Mouse (Mus musculus) neural tube, embryonic 14.5 days (tissue): Measurements from ENCODE around the gene Vmn1r1. TPM values are rescaled to one million over a fixed set of nuclear protein-coding genes. Genes with fewer than 3 reads are reported as not detected.
"Not testable (repeated sequence)": the region's sequence is repeated elsewhere in the genome, so short reads cannot be mapped to it uniquely, and the experiment has no call there.

Experiments used
- ATAC-seq: fragments of 200-750 bp; cut with Nextera tagmentation; 2 replicates; pipeline ENCODE4 v1.8.0; 2017; ENCODE audit warnings: low read depth, mild to moderate bottlenecking, moderate TSS enrichment, moderate library complexity
- H3K27ac ChIP-seq: fragments of 300-500 bp; sonication (generic); 2 replicates; pipeline ENCODE4 v1.5.1; 2014; ENCODE audit warnings: low read depth, mild to moderate bottlenecking, control low read depth, low read length, moderate library complexity, mixed read lengths
- H3K27me3 ChIP-seq: fragments of 300-500 bp; sonication (generic); 2 replicates; pipeline ENCODE4 v1.6.1; 2014; ENCODE audit warnings: low read length; ENCODE audit not compliant: control insufficient read depth, insufficient read depth
- H3K36me3 ChIP-seq: fragments of 300-500 bp; sonication (generic); 2 replicates; pipeline ENCODE4 v1.6.1; 2014; ENCODE audit warnings: low read length, mixed read lengths; ENCODE audit not compliant: control insufficient read depth, insufficient read depth
- H3K4me1 ChIP-seq: fragments of 300-500 bp; sonication (generic); 2 replicates; pipeline ENCODE4 v1.6.1; 2014; ENCODE audit warnings: low read length; ENCODE audit not compliant: control insufficient read depth, insufficient read depth
- H3K4me2 ChIP-seq: fragments of 300-500 bp; sonication (generic); 2 replicates; pipeline ENCODE4 v1.6.1; 2014; ENCODE audit warnings: mild to moderate bottlenecking, low read depth, low read length, control low read depth
- H3K4me3 ChIP-seq: fragments of 300-500 bp; sonication (generic); 2 replicates; pipeline ENCODE4 v1.5.1; 2014; ENCODE audit warnings: low read depth, low read length, control low read depth, mixed read lengths
- H3K9ac ChIP-seq: fragments of 300-500 bp; sonication (generic); replicated peaks from 2 replicates; pipeline ENCODE4 v1.6.1; 2014; ENCODE audit warnings: low read depth, mild to moderate bottlenecking, control low read depth, low read length, mixed read lengths
- H3K9me3 ChIP-seq: fragments of 300-500 bp; sonication (generic); 2 replicates; pipeline ENCODE4 v1.6.1; 2016; ENCODE audit warnings: low read length; ENCODE audit not compliant: control insufficient read depth
- WGBS: fragments of 180-500 bp; shearing (Covaris S2); extraction: QIAGEN DNeasy Blood & Tissue Kit; methylation state at CpG from one replicate; pipeline ENCODE4 v1.1.7; 2014; 5-methylcytosine and 5-hydroxymethylcytosine counted together
- polyA plus RNA-seq: library from polyadenylated mRNA; unstranded; fragments of >200 nt; fragmentation: Nextera tagmentation; extraction: Ambion mirVana; gene quantifications from 2 replicates; pipeline ENCODE4 v1.2.1, GENCODE M21; 2014

Vmn1r1 gene
- not detected in 2 replicates for polyA plus RNA-seq

DNA sequence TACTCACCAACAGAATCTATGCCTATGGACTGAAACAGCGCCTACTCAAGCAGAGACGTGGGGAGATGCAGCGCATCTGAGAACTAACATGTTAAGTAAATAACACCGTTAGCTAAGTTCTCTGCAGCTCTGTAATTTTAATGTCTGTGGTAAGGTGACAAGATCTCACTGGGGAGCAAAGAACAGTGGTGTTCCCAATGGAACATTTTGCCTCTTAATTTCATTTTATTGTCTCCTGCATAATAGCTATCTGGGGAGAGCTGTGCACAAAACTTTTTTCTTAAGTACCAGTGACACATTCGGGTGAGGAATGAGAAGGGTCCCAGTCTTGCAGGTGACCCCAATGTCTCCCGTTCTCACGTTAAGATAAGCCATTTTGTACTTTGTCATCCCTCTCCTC lies at the start of gene Vmn1r1:
TSS of gene Vmn1r1 (minus strand) at position 101 of the 400 bp plus-strand sequence.
- ATAC-seq, result no peak
- Histone ChIP-seq H3K9ac (no peak within 1 kb of the TSS), H3K36me3 (no peaks in the 10 kb centered on the region), H3K4me1 (no peaks in the 10 kb centered on the region), H3K27ac (no peak within 1 kb of the TSS), H3K4me3 (no peak within 1 kb of the TSS), H3K4me2 (no peak within 1 kb of the TSS), H3K27me3 (no peaks in the 10 kb centered on the region), H3K9me3 (no peaks in the 10 kb centered on the region)
- WGBS, result 86% methylated on average over 7 of the region's 7 CpGs

DNA sequence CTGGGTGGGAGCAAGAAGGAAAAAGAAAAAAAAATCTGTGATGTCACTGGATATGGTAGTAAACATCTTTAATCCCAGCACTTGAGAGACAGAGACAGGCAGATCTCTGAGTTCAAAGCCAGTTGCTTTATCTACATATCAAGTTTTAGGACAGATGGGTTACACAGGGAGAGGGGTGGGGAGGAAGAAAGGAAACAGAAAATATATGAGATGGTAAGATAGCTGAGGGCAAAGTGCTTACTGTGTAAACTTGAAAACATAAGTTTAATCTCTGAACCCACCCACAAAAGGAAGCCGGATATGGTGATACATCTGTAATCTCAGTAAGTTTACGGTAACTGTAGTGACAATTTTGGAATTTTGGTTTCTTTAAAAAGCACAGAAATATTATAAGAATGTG lies 46.0 kb upstream of the Vmn1r1 start:
- no peak overlapping the region for H3K4me2 ChIP-seq
- no peaks in the 10 kb centered on the region for H3K36me3 ChIP-seq
- H3K4me3 ChIP-seq, result no peak overlapping the region
- no peak overlapping the region for H3K27ac ChIP-seq
- WGBS, result 96% methylated on average over 2 of the region's 2 CpGs
- H3K4me1 ChIP-seq, result no peaks in the 10 kb centered on the region
- no peak for ATAC-seq
- H3K9ac ChIP-seq, result no peak overlapping the region
- no peaks in the 10 kb centered on the region for H3K27me3 ChIP-seq
- H3K9me3 ChIP-seq, result no peaks in the 10 kb centered on the region

DNA sequence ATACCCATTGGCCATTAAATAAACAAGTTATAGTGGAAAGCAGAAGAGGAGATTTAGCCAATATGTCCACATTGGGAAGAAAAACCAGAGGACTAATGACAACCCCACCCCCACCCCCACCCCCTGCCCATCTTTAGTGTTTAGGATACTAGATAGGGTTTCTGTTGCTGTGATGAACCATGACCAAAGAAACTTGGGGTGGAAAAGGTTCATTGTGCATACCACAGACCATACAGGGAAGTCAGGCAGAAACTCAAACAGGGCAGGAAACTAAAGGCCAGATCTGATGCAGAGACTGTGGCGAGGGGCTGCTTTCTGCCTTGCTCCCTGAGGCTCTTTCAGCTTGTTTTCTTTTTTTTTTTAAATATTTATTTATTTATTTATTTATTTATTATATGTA lies 28.3 kb upstream of the Vmn1r1 start:
- no peaks in the 10 kb centered on the region for H3K9me3 ChIP-seq
- 73% methylated on average over 1 of the region's 1 CpGs for WGBS
- H3K27me3 ChIP-seq, result no peaks in the 10 kb centered on the region
- no peaks in the 10 kb centered on the region for H3K4me1 ChIP-seq
- H3K36me3 ChIP-seq, result no peaks in the 10 kb centered on the region
- H3K4me3 ChIP-seq, result no peak overlapping the region
- H3K9ac ChIP-seq, result no peak overlapping the region
- no peak for ATAC-seq
- no peak overlapping the region for H3K4me2 ChIP-seq
- H3K27ac ChIP-seq, result no peak overlapping the region

DNA sequence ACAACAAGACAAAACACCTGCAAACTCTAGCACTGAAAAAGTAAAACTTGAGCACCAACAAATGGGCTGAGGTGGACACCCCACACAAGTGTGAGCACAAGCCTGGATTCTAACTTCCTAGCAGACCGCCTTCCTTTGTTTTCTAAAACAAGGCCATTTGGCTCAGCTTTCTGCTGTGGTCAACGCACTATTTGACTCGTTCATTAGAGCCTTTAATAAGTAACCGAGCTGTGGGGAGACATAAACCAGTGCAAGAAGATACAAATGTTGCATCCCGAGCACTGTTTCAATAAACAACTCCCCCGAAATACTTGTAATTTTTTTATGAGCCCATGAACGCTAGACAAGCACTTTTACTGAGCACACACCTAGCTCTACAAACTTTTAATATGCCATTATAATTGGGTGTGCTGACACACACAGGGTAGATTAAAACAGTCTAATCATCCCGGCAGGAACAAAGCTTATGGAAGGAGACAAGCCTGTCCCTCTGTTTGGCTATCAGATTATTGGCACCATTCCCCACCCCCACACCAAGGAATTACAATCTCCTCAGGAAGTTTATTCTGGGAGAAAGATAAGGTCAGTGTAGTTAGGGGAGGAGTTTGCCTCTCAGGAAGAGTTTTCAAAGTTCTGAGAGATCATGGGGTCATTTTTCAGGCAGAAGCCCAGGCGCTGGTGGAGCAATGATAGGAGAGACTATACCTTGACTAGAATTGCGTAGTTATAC lies 27.7 kb upstream of the Vmn1r1 start:
- Histone ChIP-seq H3K4me1 (no peaks in the 10 kb centered on the region), H3K4me2 (no peak overlapping the region), H3K27me3 (no peaks in the 10 kb centered on the region), H3K27ac (no peak overlapping the region), H3K36me3 (no peaks in the 10 kb centered on the region), H3K9ac (no peak overlapping the region), H3K4me3 (no peak overlapping the region), H3K9me3 (no peaks in the 10 kb centered on the region)
- WGBS, result 74% methylated on average over 10 of the region's 10 CpGs
- ATAC-seq, result no peak

DNA sequence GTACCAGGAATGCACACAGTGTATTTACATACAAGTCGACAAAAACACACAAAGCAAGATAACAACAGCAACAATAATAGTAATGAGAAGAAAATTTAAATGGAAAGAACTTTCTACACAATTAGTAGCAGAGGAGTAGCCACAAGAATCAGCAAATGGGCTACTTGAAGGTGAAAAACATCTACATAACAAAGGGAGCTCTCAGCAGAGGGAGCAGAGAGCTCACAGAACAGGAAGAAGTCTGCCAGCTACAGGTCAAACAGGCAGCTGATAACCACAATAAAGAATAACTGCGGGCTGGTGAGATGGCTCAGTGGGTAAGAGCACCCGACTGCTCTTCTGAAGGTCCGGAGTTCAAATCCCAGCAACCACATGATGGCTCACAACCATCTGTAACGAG lies 26.9 kb upstream of the Vmn1r1 start:
- no peak overlapping the region for H3K4me3 ChIP-seq
- no peaks in the 10 kb centered on the region for H3K36me3 ChIP-seq
- no peak overlapping the region for H3K4me2 ChIP-seq
- H3K9me3 ChIP-seq, result no peaks in the 10 kb centered on the region
- H3K4me1 ChIP-seq, result no peaks in the 10 kb centered on the region
- no peaks in the 10 kb centered on the region for H3K27me3 ChIP-seq
- WGBS, result 81% methylated on average over 4 of the region's 5 CpGs
- no peak overlapping the region for H3K9ac ChIP-seq
- ATAC-seq, result no peak
- H3K27ac ChIP-seq, result no peak overlapping the region

DNA sequence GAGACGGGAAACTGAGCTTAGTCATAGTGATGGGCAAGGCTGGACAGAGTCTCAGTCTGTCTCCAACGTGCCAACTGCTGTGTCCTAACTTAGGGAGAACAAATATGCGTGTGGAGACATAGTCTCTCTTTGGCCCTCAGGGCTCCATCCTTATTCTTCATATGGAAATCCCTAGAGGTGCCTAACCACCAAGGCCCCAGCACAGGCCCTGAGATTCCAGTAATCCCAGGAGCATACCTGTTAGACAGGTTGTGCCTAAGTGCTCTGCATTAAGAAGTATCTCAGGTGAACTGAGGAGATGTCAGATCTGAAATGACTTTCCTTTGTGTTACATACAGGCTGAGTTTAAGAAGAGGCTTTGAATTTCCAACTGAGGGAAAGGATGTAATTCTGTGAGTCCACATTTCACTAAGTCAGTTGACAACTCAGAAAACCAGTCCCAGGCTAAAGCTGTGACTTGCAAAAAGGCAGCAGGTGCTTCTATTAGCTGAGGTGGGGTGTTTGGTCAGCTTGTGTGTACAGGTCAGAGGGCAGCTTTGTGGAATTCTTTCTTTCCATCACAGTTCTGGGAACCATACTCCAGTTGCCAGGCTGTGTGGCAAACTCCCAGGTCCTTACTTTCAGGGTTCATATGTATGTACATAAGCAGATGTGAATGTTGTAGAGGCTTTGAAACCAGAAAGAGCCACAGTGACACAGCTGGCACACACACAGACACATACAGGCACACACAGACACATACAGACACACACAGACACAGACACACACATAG lies 25.6 kb upstream of the Vmn1r1 start:
- H3K4me3 ChIP-seq, result no peak overlapping the region
- H3K4me2 ChIP-seq, result no peak overlapping the region
- no peaks in the 10 kb centered on the region for H3K4me1 ChIP-seq
- H3K27ac ChIP-seq, result no peak overlapping the region
- no peaks in the 10 kb centered on the region for H3K9me3 ChIP-seq
- no peaks in the 10 kb centered on the region for H3K36me3 ChIP-seq
- 79% methylated on average over 3 of the region's 3 CpGs for whole genome bisulfite sequencing
- no peak for ATAC-seq
- H3K27me3 ChIP-seq, result no peaks in the 10 kb centered on the region
- no peak overlapping the region for H3K9ac ChIP-seq

DNA sequence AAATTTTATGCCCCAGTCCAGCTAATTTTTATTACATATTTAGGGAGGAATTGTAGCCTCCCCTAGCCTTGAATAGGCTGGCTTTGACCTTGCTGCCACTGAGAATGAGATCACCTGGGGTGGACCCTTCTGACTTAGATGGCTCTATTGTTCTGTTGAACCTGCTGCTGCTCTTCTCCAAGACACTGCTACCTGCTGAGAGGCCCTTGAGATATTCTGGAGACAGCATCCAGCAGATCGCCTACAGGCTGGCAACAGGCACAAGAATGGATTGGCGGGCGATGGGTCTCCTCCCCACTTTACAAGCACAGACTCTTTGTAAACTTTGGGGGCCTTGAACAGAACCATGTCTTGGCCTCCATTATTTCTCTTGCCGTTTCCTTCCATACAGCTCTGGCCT lies 18.2 kb upstream of the Vmn1r1 start:
- 71% methylated on average over 4 of the region's 4 CpGs for WGBS

DNA sequence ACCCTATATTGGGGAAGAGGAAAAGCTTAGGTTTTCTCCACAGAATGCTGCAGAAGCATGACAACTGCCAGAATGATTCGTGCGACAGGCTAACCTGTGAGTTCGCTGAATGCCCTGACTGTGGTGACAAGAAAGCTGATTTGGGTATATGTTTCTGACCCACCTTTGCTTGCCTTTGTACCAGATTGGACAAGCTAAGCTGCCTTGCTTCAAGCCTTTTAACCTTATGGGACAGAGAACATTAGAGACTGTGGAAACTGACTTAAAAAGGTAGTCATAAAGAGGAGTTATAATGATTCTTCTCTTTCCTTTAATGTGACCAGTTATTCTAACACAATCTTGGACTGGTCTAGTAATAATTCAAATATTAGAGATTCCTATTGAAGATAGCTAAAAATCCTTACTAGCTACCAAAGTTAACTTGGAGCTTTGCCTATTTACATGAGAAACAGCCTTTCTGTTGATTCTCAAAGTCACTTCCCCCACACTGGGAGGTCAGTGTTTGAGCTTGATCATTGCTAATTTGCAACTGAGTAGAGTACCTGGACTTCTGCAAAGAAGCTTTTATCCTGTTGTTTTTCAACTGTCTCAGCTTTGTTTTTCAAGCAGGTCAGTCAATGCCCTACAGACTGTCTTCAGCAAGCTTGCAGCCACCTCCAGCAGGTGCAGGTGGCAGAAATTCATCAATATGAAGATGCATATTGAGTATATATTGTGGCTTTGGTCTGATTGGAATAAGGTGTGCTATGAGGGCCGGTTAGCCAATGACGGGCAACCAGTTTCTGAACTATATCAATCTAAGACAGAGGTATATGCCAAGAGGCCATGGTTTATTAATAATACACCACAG lies 17.4 kb upstream of the Vmn1r1 start:
- Histone ChIP-seq H3K27me3 (no peaks in the 10 kb centered on the region), H3K9me3 (no peaks in the 10 kb centered on the region), H3K36me3 (no peaks in the 10 kb centered on the region), H3K4me3 (no peak overlapping the region), H3K4me2 (no peak overlapping the region), H3K27ac (no peak overlapping the region), H3K9ac (no peak overlapping the region), H3K4me1 (no peaks in the 10 kb centered on the region)
- no peak for ATAC-seq
- WGBS, result 68% methylated on average over 5 of the region's 5 CpGs

More for the DNA sequence above, 18.2 kb upstream of the Vmn1r1 start:
- not testable (repeated sequence) for ATAC-seq, H3K36me3 ChIP-seq, H3K9me3 ChIP-seq, H3K27me3 ChIP-seq, H3K4me3 ChIP-seq, H3K4me2 ChIP-seq, H3K27ac ChIP-seq, H3K4me1 ChIP-seq, H3K9ac ChIP-seq

DNA sequence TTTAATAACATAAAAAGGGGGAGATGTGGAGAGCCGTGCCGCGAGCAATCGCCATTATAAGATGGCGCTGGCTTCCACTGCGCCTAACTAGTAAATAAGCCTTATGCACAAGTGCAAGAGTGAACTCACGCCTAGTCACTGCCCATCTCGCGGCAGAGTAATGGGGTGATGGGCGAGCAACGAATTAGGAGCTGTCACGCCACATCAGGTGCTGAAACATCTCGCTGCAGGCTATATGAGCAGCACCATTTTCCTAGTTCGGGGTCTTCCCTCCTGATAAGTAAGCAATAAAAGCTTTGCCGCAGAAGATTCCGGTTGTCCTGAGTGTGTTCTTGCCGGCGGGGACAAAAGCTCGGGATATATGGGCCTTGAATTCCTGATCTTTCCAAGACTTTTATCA lies 12.7 kb upstream of the Vmn1r1 start:
- 90% methylated on average over 19 of the region's 19 CpGs for WGBS
- not testable (repeated sequence) for H3K4me1 ChIP-seq, H3K27ac ChIP-seq, H3K27me3 ChIP-seq, H3K4me3 ChIP-seq, H3K4me2 ChIP-seq, ATAC-seq, H3K9ac ChIP-seq, H3K36me3 ChIP-seq, H3K9me3 ChIP-seq
